Mouse (Mus musculus): ENCODE measurements at regions not wholly inside any gene's neighbourhood (a gene's known extent, or its start where the extent isn't known, plus 50 kb on each side); places are given as distances from the start of the nearest gene placed in this dataset.

- no peak for ATAC-seq
- Histone ChIP-seq H3K9ac (ENCODE audit: low read length) (no peak overlapping the region), H3K4me1 (ENCODE audit: control insufficient read depth, insufficient read depth, low read length) (no peaks in the 10 kb centered on the region), H3K4me3 (ENCODE audit: low read depth, low read length) (no peak overlapping the region), H3K36me3 (ENCODE audit: control insufficient read depth, insufficient read depth, low read length) (no peaks in the 10 kb centered on the region), H3K27me3 (replicated peaks; ENCODE audit: control insufficient read depth, insufficient read depth, low read length) (no peaks in the 10 kb centered on the region), H3K4me2 (ENCODE audit: low read length) (no peak overlapping the region), H3K9me3 (replicated peaks; ENCODE audit: control insufficient read depth, low read length) (no peaks in the 10 kb centered on the region), H3K27ac (ENCODE audit: low read depth, low read length) (no peak overlapping the region)
- no peak for DNase-seq (ENCODE audit: low spot score)
- 91% methylated on average over 5 of the region's 5 CpGs for WGBS
Observed at GRCm38 (mm10) chr13:118849541-118849940, 179.9 kb downstream of the Fgf10 start.

DNA sequence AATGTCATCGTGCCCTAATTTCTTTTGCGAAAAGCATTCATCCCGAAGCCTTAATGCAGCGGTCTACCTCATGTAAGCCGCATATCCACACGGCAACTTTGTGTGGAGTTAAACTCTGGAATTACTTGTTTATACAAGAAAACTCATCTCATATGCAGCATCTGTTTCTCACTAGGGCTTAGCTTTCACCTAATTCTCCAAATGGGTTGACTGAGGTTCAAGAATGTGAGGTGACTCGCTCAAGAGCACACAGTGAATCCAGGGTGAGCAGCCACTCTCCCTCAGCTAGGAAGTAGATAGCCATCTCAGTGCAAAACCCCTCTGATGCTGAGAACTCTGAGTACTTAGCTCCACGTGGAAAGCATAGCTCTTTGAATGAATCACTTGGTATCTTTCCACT is 181.1 kb downstream of the Fgf10 start:
- 90% methylated on average over 8 of the region's 8 CpGs for WGBS
- Histone ChIP-seq H3K4me1 (ENCODE audit: control insufficient read depth, insufficient read depth, low read length) (no peaks in the 10 kb centered on the region), H3K27me3 (replicated peaks; ENCODE audit: control insufficient read depth, insufficient read depth, low read length) (no peaks in the 10 kb centered on the region), H3K9me3 (replicated peaks; ENCODE audit: control insufficient read depth, low read length) (no peaks in the 10 kb centered on the region), H3K4me3 (ENCODE audit: low read depth, low read length) (no peak overlapping the region), H3K27ac (ENCODE audit: low read depth, low read length) (no peak overlapping the region), H3K9ac (ENCODE audit: low read length) (no peak overlapping the region), H3K36me3 (ENCODE audit: control insufficient read depth, insufficient read depth, low read length) (no peaks in the 10 kb centered on the region), H3K4me2 (ENCODE audit: low read length) (no peak overlapping the region)
- DNase-seq (ENCODE audit: low spot score): no peak
- ATAC-seq: no peak

- Histone ChIP-seq H3K36me3 (ENCODE audit: control insufficient read depth, insufficient read depth, low read length) (no peaks in the 10 kb centered on the region), H3K27ac (ENCODE audit: low read depth, low read length) (no peak overlapping the region), H3K9ac (ENCODE audit: low read length) (no peak overlapping the region), H3K4me2 (ENCODE audit: low read length) (no peak overlapping the region), H3K27me3 (replicated peaks; ENCODE audit: control insufficient read depth, insufficient read depth, low read length) (no peaks in the 10 kb centered on the region), H3K4me3 (ENCODE audit: low read depth, low read length) (no peak overlapping the region), H3K9me3 (replicated peaks; ENCODE audit: control insufficient read depth, low read length) (no peaks in the 10 kb centered on the region), H3K4me1 (ENCODE audit: control insufficient read depth, insufficient read depth, low read length) (no peaks in the 10 kb centered on the region)
- ATAC-seq: no peak
- no peak for DNase-seq (ENCODE audit: low spot score)
- 73% methylated on average over 9 of the region's 9 CpGs for WGBS
Observed at GRCm38 (mm10) chr13:118886339-118886810, 216.8 kb downstream of the Fgf10 start.

DNA sequence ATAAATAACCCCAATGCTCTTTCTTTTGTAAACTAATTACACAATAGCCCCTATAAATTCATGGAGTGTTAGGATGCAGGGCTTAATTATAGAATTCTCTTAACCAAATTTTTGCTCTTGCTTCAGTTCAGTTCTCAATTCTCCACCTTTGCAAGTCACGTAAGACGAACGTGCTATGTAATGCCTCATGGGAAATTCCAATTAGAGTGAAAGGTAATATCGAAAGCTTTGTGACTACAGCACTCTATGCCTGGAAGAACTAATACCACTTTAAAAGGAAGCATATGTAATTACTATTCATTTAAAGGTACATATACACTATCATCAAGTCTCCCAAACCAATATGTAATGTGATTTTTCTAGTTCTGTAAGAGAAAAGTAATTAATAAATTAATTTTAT is 225.5 kb downstream of the Fgf10 start:
- H3K4me1 ChIP-seq (ENCODE audit: control insufficient read depth, insufficient read depth, low read length): no peaks in the 10 kb centered on the region
- H3K27me3 ChIP-seq (replicated peaks; ENCODE audit: control insufficient read depth, insufficient read depth, low read length): no peaks in the 10 kb centered on the region
- H3K4me2 ChIP-seq (ENCODE audit: low read length): no peak overlapping the region
- H3K9me3 ChIP-seq (replicated peaks; ENCODE audit: control insufficient read depth, low read length): no peaks in the 10 kb centered on the region
- 90% methylated on average over 4 of the region's 4 CpGs for WGBS
- no peaks in the 10 kb centered on the region for H3K36me3 ChIP-seq (ENCODE audit: control insufficient read depth, insufficient read depth, low read length)
- H3K9ac ChIP-seq (ENCODE audit: low read length): no peak overlapping the region
- ATAC-seq: no peak
- no peak for DNase-seq (ENCODE audit: low spot score)
- H3K27ac ChIP-seq (ENCODE audit: low read depth, low read length): no peak overlapping the region
- H3K4me3 ChIP-seq (ENCODE audit: low read depth, low read length): no peak overlapping the region

- ATAC-seq (no peak), DNase-seq (ENCODE audit: low spot score) (no peak)
- Histone ChIP-seq H3K27ac (ENCODE audit: low read depth, low read length) (no peak overlapping the region), H3K4me1 (ENCODE audit: control insufficient read depth, insufficient read depth, low read length) (no peaks in the 10 kb centered on the region), H3K9me3 (replicated peaks; ENCODE audit: control insufficient read depth, low read length) (no peaks in the 10 kb centered on the region), H3K9ac (ENCODE audit: low read length) (no peak overlapping the region), H3K4me3 (ENCODE audit: low read depth, low read length) (no peak overlapping the region), H3K4me2 (ENCODE audit: low read length) (no peak overlapping the region), H3K27me3 (replicated peaks; ENCODE audit: control insufficient read depth, insufficient read depth, low read length) (no peaks in the 10 kb centered on the region), H3K36me3 (ENCODE audit: control insufficient read depth, insufficient read depth, low read length) (no peaks in the 10 kb centered on the region)
- WGBS: 86% methylated on average over 2 of the region's 2 CpGs
Observed at GRCm38 (mm10) chr13:118901950-118902349, 232.4 kb downstream of the Fgf10 start.

- Histone ChIP-seq H3K9ac (ENCODE audit: low read length) (no peak overlapping the region), H3K9me3 (replicated peaks; ENCODE audit: control insufficient read depth, low read length) (no peaks in the 10 kb centered on the region), H3K4me3 (ENCODE audit: low read depth, low read length) (no peak overlapping the region), H3K27ac (ENCODE audit: low read depth, low read length) (no peak overlapping the region), H3K27me3 (replicated peaks; ENCODE audit: control insufficient read depth, insufficient read depth, low read length) (no peaks in the 10 kb centered on the region), H3K36me3 (ENCODE audit: control insufficient read depth, insufficient read depth, low read length) (no peaks in the 10 kb centered on the region), H3K4me1 (ENCODE audit: control insufficient read depth, insufficient read depth, low read length) (no peaks in the 10 kb centered on the region), H3K4me2 (ENCODE audit: low read length) (no peak overlapping the region)
- 94% methylated on average over 2 of the region's 2 CpGs for WGBS
- ATAC-seq: no peak
- no peak for DNase-seq (ENCODE audit: low spot score)
Observed at GRCm38 (mm10) chr13:118910351-118910750, 240.8 kb downstream of the Fgf10 start.

DNA sequence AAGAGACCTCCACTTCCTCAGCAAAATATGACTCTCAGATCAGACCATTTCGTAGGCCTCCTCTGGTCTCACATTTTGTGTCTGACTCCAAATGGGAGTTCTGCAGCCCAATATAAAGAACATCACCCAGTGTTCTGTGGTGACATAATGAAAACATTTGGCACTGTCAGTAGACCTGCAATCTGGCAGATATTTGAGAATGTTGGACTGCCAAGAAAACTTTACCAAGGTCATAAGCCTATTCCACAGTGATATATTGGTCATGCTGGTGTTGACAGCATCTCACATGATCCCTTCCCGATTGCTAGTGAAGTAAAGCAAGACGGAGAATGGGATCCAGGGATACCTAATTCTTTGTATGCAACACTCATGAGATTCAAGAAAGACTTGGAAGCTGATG is 271.2 kb downstream of the Fgf10 start:
- no peak overlapping the region for H3K9ac ChIP-seq (ENCODE audit: low read length)
- no peaks in the 10 kb centered on the region for H3K27me3 ChIP-seq (replicated peaks; ENCODE audit: control insufficient read depth, insufficient read depth, low read length)
- H3K4me3 ChIP-seq (ENCODE audit: low read depth, low read length): no peak overlapping the region
- H3K4me2 ChIP-seq (ENCODE audit: low read length): no peak overlapping the region
- no peak overlapping the region for H3K27ac ChIP-seq (ENCODE audit: low read depth, low read length)
- DNase-seq (ENCODE audit: low spot score): no peak
- no peaks in the 10 kb centered on the region for H3K4me1 ChIP-seq (ENCODE audit: control insufficient read depth, insufficient read depth, low read length)
- H3K36me3 ChIP-seq (ENCODE audit: control insufficient read depth, insufficient read depth, low read length): no peaks in the 10 kb centered on the region
- 88% methylated on average over 3 of the region's 3 CpGs for WGBS
- ATAC-seq: no peak
- no peaks in the 10 kb centered on the region for H3K9me3 ChIP-seq (replicated peaks; ENCODE audit: control insufficient read depth, low read length)

DNA sequence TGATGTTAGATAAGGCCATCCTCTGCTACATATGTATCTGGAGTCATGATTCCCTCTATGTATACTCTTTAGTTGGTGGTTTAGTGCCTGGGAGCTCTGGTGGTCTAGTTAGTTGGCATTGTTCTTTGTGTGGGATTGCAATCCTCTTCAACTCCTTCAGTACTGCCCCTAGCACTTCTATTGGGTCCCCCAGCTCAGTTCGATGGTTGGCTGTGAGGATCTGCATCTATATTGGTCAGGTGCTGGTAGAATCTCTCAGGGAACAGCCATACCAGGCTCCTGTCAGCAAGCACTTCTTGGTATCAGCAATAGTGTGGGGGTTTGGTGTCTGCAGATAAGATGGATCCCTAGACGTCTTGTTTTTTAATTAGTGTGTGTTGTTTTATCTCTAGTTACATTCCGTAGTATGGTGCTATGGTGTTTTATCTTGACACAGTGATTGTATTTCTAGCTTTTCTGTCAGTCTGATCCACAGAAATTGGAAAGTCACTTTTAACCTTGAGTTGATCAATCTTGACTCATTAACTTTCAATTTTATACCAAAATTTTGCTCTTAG is 296.6 kb downstream of the Fgf10 start:
- no peaks in the 10 kb centered on the region for H3K4me1 ChIP-seq (ENCODE audit: control insufficient read depth, insufficient read depth, low read length)
- no peak overlapping the region for H3K4me2 ChIP-seq (ENCODE audit: low read length)
- no peak overlapping the region for H3K27ac ChIP-seq (ENCODE audit: low read depth, low read length)
- H3K4me3 ChIP-seq (ENCODE audit: low read depth, low read length): no peak overlapping the region
- no peaks in the 10 kb centered on the region for H3K27me3 ChIP-seq (replicated peaks; ENCODE audit: control insufficient read depth, insufficient read depth, low read length)
- no peaks in the 10 kb centered on the region for H3K36me3 ChIP-seq (ENCODE audit: control insufficient read depth, insufficient read depth, low read length)
- WGBS: 84% methylated on average over 3 of the region's 3 CpGs
- no peaks in the 10 kb centered on the region for H3K9me3 ChIP-seq (replicated peaks; ENCODE audit: control insufficient read depth, low read length)
- DNase-seq (ENCODE audit: low spot score): no peak
- no peak for ATAC-seq
- H3K9ac ChIP-seq (ENCODE audit: low read length): no peak overlapping the region

DNA sequence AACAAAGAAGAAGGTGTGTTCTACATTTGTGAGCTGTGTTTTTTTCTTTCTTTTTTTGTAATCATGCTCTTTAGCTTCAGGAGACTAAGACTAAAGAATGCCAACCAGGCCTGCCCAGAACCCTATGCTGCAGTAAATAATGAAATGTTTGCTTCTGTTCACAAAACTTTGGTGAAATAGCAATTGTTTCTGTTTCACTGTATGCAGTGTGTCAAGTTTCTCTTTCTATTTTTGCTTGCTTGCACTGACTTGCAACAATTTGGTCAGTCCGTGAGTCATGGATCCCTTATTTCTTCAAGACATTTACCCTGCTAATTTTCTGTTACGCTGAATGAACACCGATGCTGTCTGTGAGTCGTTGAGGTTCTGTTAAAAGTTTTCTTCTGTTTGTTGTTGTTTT is 298.1 kb downstream of the Fgf10 start:
- ATAC-seq (no peak), DNase-seq (ENCODE audit: low spot score) (no peak)
- Histone ChIP-seq H3K9me3 (replicated peaks; ENCODE audit: control insufficient read depth, low read length) (no peaks in the 10 kb centered on the region), H3K27ac (ENCODE audit: low read depth, low read length) (no peak overlapping the region), H3K27me3 (replicated peaks; ENCODE audit: control insufficient read depth, insufficient read depth, low read length) (no peaks in the 10 kb centered on the region), H3K4me3 (ENCODE audit: low read depth, low read length) (no peak overlapping the region), H3K9ac (ENCODE audit: low read length) (no peak overlapping the region), H3K4me1 (ENCODE audit: control insufficient read depth, insufficient read depth, low read length) (no peaks in the 10 kb centered on the region), H3K4me2 (ENCODE audit: low read length) (no peak overlapping the region), H3K36me3 (ENCODE audit: control insufficient read depth, insufficient read depth, low read length) (no peaks in the 10 kb centered on the region)
- WGBS: 90% methylated on average over 4 of the region's 4 CpGs
